Mouse (Mus musculus): Measurements from ENCODE around the gene Cdk5r2.

DNA sequence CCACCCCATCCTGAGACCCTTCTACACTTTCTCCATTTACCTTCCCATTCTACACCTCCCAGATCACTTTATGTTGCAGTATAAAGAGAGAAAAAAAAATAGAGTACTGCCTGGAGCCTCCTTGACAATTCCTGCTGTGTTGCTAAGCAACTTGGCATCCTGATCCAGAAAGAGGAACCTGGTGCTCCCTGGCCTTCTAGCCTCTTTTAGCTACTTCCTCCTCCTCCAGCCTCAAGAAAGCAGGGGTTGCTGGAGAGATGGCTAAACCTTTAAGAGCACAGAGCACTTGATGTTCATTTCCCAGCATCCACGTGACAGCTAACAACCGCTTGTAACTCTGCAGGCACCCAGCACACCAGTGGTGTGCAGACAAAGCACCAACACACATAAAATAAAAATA lies 17.5 kb downstream of the Cdk5r2 start:
- no peak for TF ChIP-seq CTCF (IDR thresholded peaks at IDR 0.05; ENCODE audit: extremely low read depth, insufficient read length, insufficient replicate concordance, low read depth, low read length)
- TF ChIP-seq POLR2A (IDR thresholded peaks at IDR 0.05; ENCODE audit: low read depth, low read length) = no peak
